Mouse (Mus musculus): ENCODE data around the gene Khdrbs1. TPM values are rescaled to one million over a fixed set of nuclear protein-coding genes. Genes with fewer than 3 reads are reported as not detected.
"Not testable (repeated sequence)": the region's sequence is repeated elsewhere in the genome, so short reads cannot be mapped to it uniquely, and the experiment has no call there.

Khdrbs1 gene
- polyA plus RNA-seq, 1 experiment: 126 TPM

DNA sequence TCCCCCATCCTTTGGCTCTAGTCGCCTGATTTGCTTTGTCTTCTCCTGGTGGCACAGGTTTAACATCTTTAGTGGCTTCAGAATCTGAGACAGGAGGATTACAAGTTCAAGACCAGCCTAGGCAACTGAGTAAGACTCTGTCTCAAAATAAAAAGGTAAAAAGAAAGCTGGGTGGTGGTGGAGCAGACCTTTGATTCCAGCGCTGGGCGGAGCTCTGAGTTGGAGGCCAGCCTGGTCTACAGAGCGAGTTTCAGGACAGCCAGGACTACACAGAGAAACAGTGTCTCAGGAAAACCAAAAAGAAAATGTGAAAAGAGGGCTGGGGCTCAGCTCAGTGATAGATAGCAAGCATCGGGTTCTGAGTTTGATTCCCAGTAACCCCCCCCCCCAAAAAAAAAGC is 41.4 kb upstream of the Khdrbs1 start:
- Histone ChIP-seq H3K36me3 (ENCODE audit: control insufficient read depth, insufficient read depth, low read length) (no peaks in the 10 kb centered on the region), H3K27me3 (ENCODE audit: control insufficient read depth, insufficient read depth, low read length) (no peaks in the 10 kb centered on the region), H3K4me1 (replicated peaks; ENCODE audit: control insufficient read depth, insufficient read depth, low read length) (peaks cover 13% of the 10 kb centered on the region), H3K4me3 (ENCODE audit: control insufficient read depth, insufficient read depth, low read length) (no peak overlapping the region), H3K27ac (ENCODE audit: control insufficient read depth, insufficient read depth, low read length) (no peak overlapping the region)
- no peak for DNase-seq
- TF ChIP-seq CTCF (IDR thresholded peaks at IDR 0.05; ENCODE audit: borderline replicate concordance, control insufficient read depth, extremely low read depth, insufficient read depth, low read length, poor library complexity): no peak
- TF ChIP-seq POLR2A (IDR thresholded peaks at IDR 0.05; ENCODE audit: control insufficient read depth, extremely low read depth, insufficient read depth, low read length, poor library complexity): no peak
- 92% methylated on average over 5 of the region's 5 CpGs for WGBS

GRCm38 (mm10) chr4:129782857-129783331 is 40.8 kb upstream of the Khdrbs1 start:
- peaks cover 13% of the 10 kb centered on the region for H3K4me1 ChIP-seq (replicated peaks; ENCODE audit: control insufficient read depth, insufficient read depth, low read length)
- H3K27ac ChIP-seq (ENCODE audit: control insufficient read depth, insufficient read depth, low read length): no peak overlapping the region; the same call in 1 of the 2 replicates
- no peak for DNase-seq

GRCm38 (mm10) chr4:129781881-129782675 is 40.0 kb upstream of the Khdrbs1 start:
- H3K36me3 ChIP-seq (ENCODE audit: control insufficient read depth, insufficient read depth, low read length): no peaks in the 10 kb centered on the region
- TF ChIP-seq CTCF (IDR thresholded peaks at IDR 0.05; ENCODE audit: borderline replicate concordance, control insufficient read depth, extremely low read depth, insufficient read depth, low read length, poor library complexity) (no peak), POLR2A (IDR thresholded peaks at IDR 0.05; ENCODE audit: control insufficient read depth, extremely low read depth, insufficient read depth, low read length, poor library complexity) (no peak)
- H3K4me3 ChIP-seq (ENCODE audit: control insufficient read depth, insufficient read depth, low read length): no peak overlapping the region
- H3K4me1 ChIP-seq (replicated peaks; ENCODE audit: control insufficient read depth, insufficient read depth, low read length): peaks cover 13% of the 10 kb centered on the region
- 79% methylated on average over 4 of the region's 4 CpGs for WGBS
- H3K27me3 ChIP-seq (ENCODE audit: control insufficient read depth, insufficient read depth, low read length): no peaks in the 10 kb centered on the region
- DNase-seq: no peak
- no peak overlapping the region for H3K27ac ChIP-seq (ENCODE audit: control insufficient read depth, insufficient read depth, low read length)

More at GRCm38 (mm10) chr4:129782857-129783331, 40.8 kb upstream of the Khdrbs1 start:
- H3K36me3 ChIP-seq (ENCODE audit: control insufficient read depth, insufficient read depth, low read length): no peaks in the 10 kb centered on the region
- TF ChIP-seq POLR2A (IDR thresholded peaks at IDR 0.05; ENCODE audit: control insufficient read depth, extremely low read depth, insufficient read depth, low read length, poor library complexity) (no peak), CTCF (IDR thresholded peaks at IDR 0.05; ENCODE audit: borderline replicate concordance, control insufficient read depth, extremely low read depth, insufficient read depth, low read length, poor library complexity) (no peak)
- 48% methylated on average over 3 of the region's 3 CpGs for WGBS
- H3K4me3 ChIP-seq (ENCODE audit: control insufficient read depth, insufficient read depth, low read length): no peak overlapping the region
- no peaks in the 10 kb centered on the region for H3K27me3 ChIP-seq (ENCODE audit: control insufficient read depth, insufficient read depth, low read length)

- DNase-seq: peak; percentile 81
- Histone ChIP-seq H3K4me1 (replicated peaks; ENCODE audit: control insufficient read depth, insufficient read depth, low read length) (peaks cover 41% of the 10 kb centered on the region), H3K36me3 (ENCODE audit: control insufficient read depth, insufficient read depth, low read length) (no peaks in the 10 kb centered on the region), H3K4me3 (ENCODE audit: control insufficient read depth, insufficient read depth, low read length) (peak overlapping the region; percentile 48), H3K27ac (ENCODE audit: control insufficient read depth, insufficient read depth, low read length) (peak overlapping the region; percentile 95), H3K27me3 (ENCODE audit: control insufficient read depth, insufficient read depth, low read length) (no peaks in the 10 kb centered on the region)
- peak; percentile 46; the same call in 1 of the 2 replicates for TF ChIP-seq POLR2A (IDR thresholded peaks at IDR 0.05; ENCODE audit: control insufficient read depth, extremely low read depth, insufficient read depth, low read length, poor library complexity)
- TF ChIP-seq CTCF (IDR thresholded peaks at IDR 0.05; ENCODE audit: borderline replicate concordance, control insufficient read depth, extremely low read depth, insufficient read depth, low read length, poor library complexity): no peak
- WGBS: 2% methylated on average over 21 of the region's 21 CpGs
These were observed 29.8 kb upstream of the Khdrbs1 start for GRCm38 (mm10) chr4:129771672-129772521.

DNA sequence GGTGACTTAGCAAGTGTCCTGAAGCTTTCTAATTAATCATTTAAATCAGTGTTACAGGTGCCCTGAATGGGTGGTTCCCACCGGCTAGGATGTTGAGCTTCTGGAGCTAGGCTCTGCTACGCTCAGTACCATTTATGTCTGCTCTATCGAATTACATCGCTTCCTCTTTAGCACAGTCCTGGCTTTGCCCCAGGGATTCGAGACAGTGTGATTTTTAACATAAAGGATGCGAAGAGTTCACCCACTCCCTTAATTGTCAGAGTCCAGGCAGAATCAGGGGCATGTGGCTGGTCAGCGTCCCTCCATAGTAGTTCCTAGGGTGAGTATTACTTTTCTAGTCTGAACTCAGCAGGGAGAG is 29.2 kb upstream of the Khdrbs1 start:
- DNase-seq: no peak
- Histone ChIP-seq H3K4me3 (ENCODE audit: control insufficient read depth, insufficient read depth, low read length) (no peak overlapping the region; the same call in none of the 2 replicates), H3K27ac (ENCODE audit: control insufficient read depth, insufficient read depth, low read length) (peak overlapping the region; percentile 95), H3K36me3 (ENCODE audit: control insufficient read depth, insufficient read depth, low read length) (no peaks in the 10 kb centered on the region), H3K4me1 (replicated peaks; ENCODE audit: control insufficient read depth, insufficient read depth, low read length) (peaks cover 41% of the 10 kb centered on the region), H3K27me3 (ENCODE audit: control insufficient read depth, insufficient read depth, low read length) (no peaks in the 10 kb centered on the region)
- TF ChIP-seq CTCF (IDR thresholded peaks at IDR 0.05; ENCODE audit: borderline replicate concordance, control insufficient read depth, extremely low read depth, insufficient read depth, low read length, poor library complexity) (no peak), POLR2A (IDR thresholded peaks at IDR 0.05; ENCODE audit: control insufficient read depth, extremely low read depth, insufficient read depth, low read length, poor library complexity) (no peak)
- WGBS: 5% methylated on average over 7 of the region's 7 CpGs

DNA sequence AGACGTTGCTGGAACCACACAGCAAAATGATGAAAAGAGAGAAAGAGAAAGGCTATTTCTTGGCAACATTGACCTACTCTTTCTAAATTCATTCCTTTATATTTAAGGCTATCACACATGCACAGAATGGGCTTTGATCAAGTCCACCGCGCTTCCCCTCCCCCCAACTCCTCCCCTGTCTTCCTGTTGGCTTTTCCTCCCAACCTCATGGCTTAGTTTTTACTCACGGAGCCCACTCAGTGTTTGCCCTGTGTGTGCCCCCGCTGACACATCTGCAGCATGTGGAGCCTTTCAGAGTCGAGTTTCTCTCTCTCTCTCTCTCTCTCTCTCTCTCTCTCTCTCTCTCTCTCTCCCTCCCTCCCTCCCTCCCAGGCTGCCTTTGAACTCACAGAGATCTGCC is 28.5 kb upstream of the Khdrbs1 start:
- WGBS: 6% methylated on average over 6 of the region's 6 CpGs
- peak; percentile 66 for DNase-seq
- no peaks in the 10 kb centered on the region for H3K36me3 ChIP-seq (ENCODE audit: control insufficient read depth, insufficient read depth, low read length)
- H3K27me3 ChIP-seq (ENCODE audit: control insufficient read depth, insufficient read depth, low read length): no peaks in the 10 kb centered on the region
- peaks cover 34% of the 10 kb centered on the region for H3K4me1 ChIP-seq (replicated peaks; ENCODE audit: control insufficient read depth, insufficient read depth, low read length)
- peak overlapping the region; percentile 95; the same call in 1 of the 2 replicates for H3K27ac ChIP-seq (ENCODE audit: control insufficient read depth, insufficient read depth, low read length)
- no peak for TF ChIP-seq POLR2A (IDR thresholded peaks at IDR 0.05; ENCODE audit: control insufficient read depth, extremely low read depth, insufficient read depth, low read length, poor library complexity)
- no peak for TF ChIP-seq CTCF (IDR thresholded peaks at IDR 0.05; ENCODE audit: borderline replicate concordance, control insufficient read depth, extremely low read depth, insufficient read depth, low read length, poor library complexity)
- H3K4me3 ChIP-seq (ENCODE audit: control insufficient read depth, insufficient read depth, low read length): no peak overlapping the region

DNA sequence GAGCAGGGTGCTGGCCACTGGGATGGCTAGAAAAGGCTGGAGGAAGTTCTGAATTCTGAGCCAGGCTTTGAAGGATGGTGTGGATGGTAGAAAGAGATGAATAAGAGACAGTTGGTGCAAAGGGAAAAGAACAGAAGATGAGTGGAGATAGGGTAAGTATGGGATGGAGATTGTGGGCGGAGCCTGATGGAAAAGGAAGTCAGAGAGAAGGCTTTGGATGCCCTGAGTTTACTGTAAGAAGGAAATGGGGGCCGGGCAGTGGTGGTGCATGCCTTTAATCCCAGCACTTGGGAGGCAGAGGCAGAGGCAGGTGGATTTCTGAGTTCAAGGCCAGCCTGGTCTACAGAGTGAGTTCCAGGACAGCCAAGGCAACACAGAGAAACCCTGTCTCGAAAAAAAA is 26.6 kb upstream of the Khdrbs1 start:
- 43% methylated on average over 3 of the region's 3 CpGs for WGBS
- H3K27me3 ChIP-seq (ENCODE audit: control insufficient read depth, insufficient read depth, low read length); H3K36me3 ChIP-seq (ENCODE audit: control insufficient read depth, insufficient read depth, low read length); H3K4me3 ChIP-seq (ENCODE audit: control insufficient read depth, insufficient read depth, low read length); DNase-seq; H3K27ac ChIP-seq (ENCODE audit: control insufficient read depth, insufficient read depth, low read length): not testable (repeated sequence)
- peaks cover 30% of the 10 kb centered on the region for H3K4me1 ChIP-seq (replicated peaks; ENCODE audit: control insufficient read depth, insufficient read depth, low read length)

Measured in thymus, adult 2 months (tissue).